12 mouse cellular contexts compared by ENCODE assay signal in the genomic region with DNA sequence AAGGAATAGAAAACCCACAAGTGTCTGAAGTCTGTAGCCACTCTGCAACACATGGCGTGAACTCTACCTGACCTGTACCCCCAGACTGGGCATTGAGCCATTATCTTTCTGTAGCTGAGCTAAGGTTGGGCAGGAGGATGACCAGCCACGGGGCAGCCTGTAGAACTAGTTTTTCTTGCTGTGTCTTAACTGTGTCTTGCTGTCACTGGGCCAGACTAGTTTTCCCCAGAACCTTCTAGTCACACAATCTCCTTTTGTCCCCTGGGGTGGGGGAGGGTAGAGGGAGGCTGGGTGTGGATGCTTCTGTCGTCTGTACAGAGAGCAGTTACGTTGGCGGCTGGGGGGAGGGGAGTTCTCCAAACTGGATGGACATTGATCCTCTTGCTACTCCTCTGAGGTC. TPM values are rescaled to one million over a fixed set of nuclear protein-coding genes. Genes with fewer than 3 reads are reported as not detected.
DNase-seq lines count a peak whose midpoint lies in the region; ATAC-seq lines count a peak whose summit lies in the region.
"Had no signal": no experiment of that assay in that cellular context is flagged by ENCODE, and none has a peak within 500 bp of the region (broad histone marks: within the 10 kb centered on the region; RNA-seq: fewer than 3 reads in every experiment).

No protein-coding gene starts in this region.

- H3K27me3 ChIP-seq in liver, embryonic 16.5 days (ENCODE audit: control insufficient read depth, insufficient read depth, low read depth, low read length): no peaks in the 10 kb centered on the region

- ATAC-seq in liver, embryonic 16.5 days (ENCODE audit: low read depth): 0 out of 2 replicates have a peak, but pooled peaks have one; percentile 13

- H3K9me3 ChIP-seq in liver, embryonic 16.5 days (replicated peaks; ENCODE audit: control insufficient read depth, low read length): no peaks in the 10 kb centered on the region
- H3K9me3 ChIP-seq: hindbrain, embryonic 13.5 days; limb, embryonic 13.5 days had no signal

- no peak overlapping the region for H3K9ac ChIP-seq in liver, embryonic 16.5 days (ENCODE audit: low read depth, low read length)
- H3K9ac ChIP-seq: hindbrain, embryonic 13.5 days; limb, embryonic 13.5 days had no signal

- H3K4me2 ChIP-seq in liver, embryonic 16.5 days (ENCODE audit: low read depth, low read length): no peak overlapping the region
- H3K4me2 ChIP-seq: hindbrain, embryonic 13.5 days; limb, embryonic 13.5 days had no signal

- no peak overlapping the region for H3K27ac ChIP-seq in liver, embryonic 16.5 days (ENCODE audit: low read length)
- H3K27ac ChIP-seq: hindbrain, embryonic 13.5 days; limb, embryonic 13.5 days had no signal

- H3K36me3 ChIP-seq in liver, embryonic 16.5 days (ENCODE audit: control insufficient read depth, insufficient read depth): no peaks in the 10 kb centered on the region
- H3K36me3 ChIP-seq: hindbrain, embryonic 13.5 days; limb, embryonic 13.5 days had no signal

- WGBS in liver, embryonic 16.5 days (ENCODE audit: insufficient replicate concordance): 41% methylated on average over 5 of the region's 5 CpGs

- no peak for DNase-seq in liver
- peak; percentile 83 for DNase-seq in gonadal fat pad, adult 2 months (ENCODE audit: low read depth)
- peak; percentile 56 to 78 for DNase-seq in kidney, postnatal 4 days
- DNase-seq in testis, postnatal 10 days (ENCODE audit: low spot score): peak; percentile 71
- no peak for DNase-seq in cerebellum, adult 9-10 months
- DNase-seq in left cerebral cortex, adult 18-20 months (ENCODE audit: low spot score in 2 of 2): no peak
- no peak for DNase-seq in cerebellum, adult 11-12 months
- DNase-seq: gastrocnemius, postnatal 25 days had no signal

- no peak overlapping the region for H3K4me3 ChIP-seq in liver, embryonic 16.5 days (ENCODE audit: low read depth, low read length)
- H3K4me3 ChIP-seq: hindbrain, embryonic 13.5 days; limb, embryonic 13.5 days; myocyte had no signal

- no peaks in the 10 kb centered on the region; the same call in 1 of the 2 replicates for H3K4me1 ChIP-seq in liver, embryonic 16.5 days (ENCODE audit: control insufficient read depth, low read depth, low read length)

RNA-seq across cellular contexts. Expression of gene Klhdc7a, which starts 10.9 kb away (rescaled TPM):
- polyA plus RNA-seq in liver, embryonic 16.5 days (2015; fragmentation: Nextera tagmentation; extraction: Ambion mirVana): 0.88 and 1.0 TPM in 2 replicates
- 32.4 and 41.7 TPM in 2 replicates for polyA plus RNA-seq in gonadal fat pad, adult 2 months (2012; rRNA removed)
- total RNA-seq in left cerebral cortex, adult 18-20 months (2021): 1 to 10 TPM; 6.8 to 8.6 TPM
- polyA plus RNA-seq: myocyte had no signal

Comparison
In these comparisons a context has a peak if more than half of its experiments do, and no peak if none do; other contexts are left out.
1. DNase-seq: peak in gonadal fat pad, adult 2 months (single experiment), kidney, postnatal 4 days (2 of 2) and testis, postnatal 10 days (single experiment); none in liver (single experiment), cerebellum, adult 9-10 months (single experiment), left cerebral cortex, adult 18-20 months (0 of 2) and cerebellum, adult 11-12 months (single experiment).
2. RNA of gene Klhdc7a, which starts 10.9 kb away (polyA plus RNA-seq): 32.4 to 41.7 TPM in gonadal fat pad, adult 2 months; 0.88 to 1.0 TPM in liver, embryonic 16.5 days; every median in the first group is over 10 times any median in the second.